Mouse (Mus musculus) forelimb bud, embryonic 11.5 days (tissue): ENCODE data around the gene Fgd6.

Source experiments
- DNase-seq: peaks from one replicate; pipeline ENCODE4 v3.0.0-alpha.2; 2012; ENCODE audit warnings: low read depth, low spot score

Fgd6 gene

DNA sequence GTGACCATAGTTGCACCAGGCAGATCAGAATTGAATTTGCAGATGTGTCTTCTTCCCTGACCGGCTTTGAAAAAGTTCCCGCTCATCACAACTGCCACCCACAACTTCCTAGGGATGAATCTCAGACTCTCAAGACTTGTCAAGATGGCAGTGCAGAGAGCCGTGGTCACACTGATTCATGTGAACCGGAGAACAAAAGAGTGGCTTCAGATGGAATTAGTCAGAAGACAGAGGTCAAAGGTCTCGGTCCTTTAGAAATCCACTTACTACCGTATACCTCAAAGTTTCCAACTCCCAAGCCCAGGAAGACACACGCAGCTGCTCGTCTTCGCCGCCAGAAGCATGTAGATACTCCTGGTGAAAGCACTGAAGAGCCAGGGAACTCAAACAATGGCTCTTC lies 8.1 kb downstream of the Fgd6 start:
- no peak for DNase-seq

DNA sequence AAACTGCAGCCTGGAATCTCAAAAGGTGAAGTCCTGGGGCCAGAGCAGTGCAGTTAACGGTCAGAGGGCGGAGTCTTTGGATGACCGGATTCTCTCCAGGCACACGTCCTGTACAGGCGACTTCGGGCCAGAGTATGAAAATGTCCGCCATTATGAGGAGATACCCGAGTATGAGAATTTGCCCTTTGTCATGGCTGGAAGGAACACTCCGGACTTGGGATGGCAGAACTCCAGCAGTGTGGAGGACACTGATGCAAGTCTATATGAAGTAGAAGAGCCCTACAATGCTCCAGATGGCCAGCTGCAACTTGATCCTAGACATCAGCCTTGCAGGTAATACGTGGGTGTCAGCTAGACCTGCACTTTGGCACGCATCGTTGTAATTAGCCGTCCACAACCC lies 9.5 kb downstream of the Fgd6 start:
- DNase-seq: no peak

DNA sequence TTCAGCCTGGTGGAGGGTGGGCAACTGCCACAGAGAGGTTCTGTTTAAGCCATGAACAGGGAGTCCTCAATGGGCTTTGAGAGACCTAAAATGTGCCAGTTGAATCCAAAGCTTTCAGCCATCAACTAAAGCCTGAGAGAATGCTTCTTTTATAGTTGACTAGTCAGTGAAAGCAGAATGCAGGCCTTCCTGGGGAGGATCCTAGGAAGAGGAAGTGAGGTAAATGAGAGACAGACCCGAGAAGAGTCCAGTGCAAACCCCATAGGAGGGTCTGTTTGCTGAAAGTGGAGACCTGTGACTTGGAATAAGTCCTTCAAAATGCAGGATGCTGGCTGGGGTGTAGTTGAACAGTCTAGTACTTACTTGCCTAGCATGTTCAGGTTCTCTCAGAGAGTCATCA lies 11.2 kb downstream of the Fgd6 start:
- DNase-seq: no peak

DNA sequence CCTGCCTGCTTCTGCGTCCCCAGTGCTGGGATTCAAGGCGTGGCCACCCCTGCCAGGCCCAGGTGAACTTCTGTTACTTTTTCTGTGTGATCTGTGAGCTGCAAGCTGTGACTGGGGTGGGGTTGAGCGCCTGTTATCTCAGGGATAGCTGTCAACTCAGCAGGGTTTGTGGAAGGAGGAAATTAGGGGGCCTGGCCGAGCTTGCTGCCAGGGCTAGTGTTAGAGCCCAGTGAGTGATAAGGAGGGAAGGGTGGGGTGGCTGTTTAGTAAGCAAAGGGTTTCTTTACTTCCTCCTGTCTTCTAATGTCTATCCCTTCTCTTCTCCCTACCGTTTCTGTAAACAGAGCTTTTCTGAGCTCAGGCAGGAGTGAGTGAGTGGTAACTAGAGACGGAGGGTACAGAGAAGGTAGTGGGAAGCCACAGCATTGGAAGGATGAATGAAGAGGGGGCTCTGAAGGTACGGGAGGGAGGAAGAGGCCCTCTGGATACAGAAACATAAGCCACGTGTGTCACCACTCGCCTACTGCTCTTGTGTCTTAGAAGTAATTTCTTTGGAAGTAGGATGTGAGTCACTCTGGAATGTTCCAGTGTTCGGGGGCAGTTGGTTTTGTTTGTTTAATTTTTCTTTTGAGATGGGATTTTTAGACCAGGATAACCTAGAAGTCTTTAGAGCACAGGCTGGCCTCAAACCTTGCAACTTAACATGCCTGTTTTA lies 12.2 kb downstream of the Fgd6 start:
- DNase-seq: no peak

DNA sequence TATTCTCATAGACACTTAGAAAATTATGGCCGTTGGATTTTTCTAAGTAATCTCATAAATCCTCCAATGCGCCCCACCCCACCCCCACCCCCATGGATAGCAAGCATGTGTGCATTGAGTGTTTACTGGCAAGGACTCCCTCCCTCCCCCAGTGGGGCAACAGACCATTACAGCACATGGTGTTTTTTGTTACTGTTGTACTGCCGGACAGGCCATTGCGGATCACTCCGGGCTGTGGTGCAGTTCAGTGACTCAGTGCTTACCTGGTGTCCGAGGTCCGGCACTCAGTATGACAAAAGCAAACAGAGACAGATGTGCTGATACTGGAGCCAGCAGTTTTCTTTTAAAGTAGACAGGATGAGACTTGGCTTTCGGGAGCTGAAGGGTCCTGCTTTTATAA lies 13.3 kb downstream of the Fgd6 start:
- no peak for DNase-seq

DNA sequence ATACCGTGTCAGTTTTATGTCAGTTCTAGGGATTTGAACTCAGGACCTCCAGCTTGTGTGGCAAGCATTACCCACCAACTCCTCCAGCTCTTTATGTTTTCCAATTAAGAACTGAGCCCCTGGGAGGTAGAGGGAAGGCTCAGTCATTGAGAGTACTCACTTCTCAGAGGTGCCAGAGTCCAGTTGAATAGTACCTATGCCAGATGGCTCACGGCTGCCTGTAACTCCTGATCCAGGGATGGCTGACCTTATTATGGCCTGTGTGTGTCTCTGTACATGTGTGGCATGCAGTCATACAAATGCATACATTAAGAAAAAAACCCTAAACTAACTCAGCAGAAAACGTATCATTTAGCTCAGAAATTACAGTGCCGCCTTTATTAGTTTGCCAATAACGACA lies 14.9 kb downstream of the Fgd6 start:
- no peak for DNase-seq

DNA sequence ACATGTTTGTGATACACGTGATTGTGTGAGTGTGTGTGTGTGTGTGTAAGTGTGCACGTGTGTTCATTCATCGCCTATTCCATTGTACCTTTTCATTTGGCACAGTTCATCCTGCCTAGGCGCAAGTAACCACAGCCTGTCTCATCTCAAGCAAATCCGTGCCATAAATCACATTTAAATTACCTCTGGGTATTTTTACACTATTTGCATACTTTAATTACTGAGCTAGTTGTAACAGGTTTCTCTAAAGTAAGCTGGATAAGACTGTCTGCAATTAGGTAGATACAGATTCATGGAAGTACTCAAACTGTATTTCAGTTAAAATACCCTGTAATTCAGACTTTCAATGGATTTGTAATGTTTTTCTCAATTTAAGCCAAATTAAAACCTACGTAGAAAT lies 20.7 kb downstream of the Fgd6 start:
- no peak for DNase-seq

DNA sequence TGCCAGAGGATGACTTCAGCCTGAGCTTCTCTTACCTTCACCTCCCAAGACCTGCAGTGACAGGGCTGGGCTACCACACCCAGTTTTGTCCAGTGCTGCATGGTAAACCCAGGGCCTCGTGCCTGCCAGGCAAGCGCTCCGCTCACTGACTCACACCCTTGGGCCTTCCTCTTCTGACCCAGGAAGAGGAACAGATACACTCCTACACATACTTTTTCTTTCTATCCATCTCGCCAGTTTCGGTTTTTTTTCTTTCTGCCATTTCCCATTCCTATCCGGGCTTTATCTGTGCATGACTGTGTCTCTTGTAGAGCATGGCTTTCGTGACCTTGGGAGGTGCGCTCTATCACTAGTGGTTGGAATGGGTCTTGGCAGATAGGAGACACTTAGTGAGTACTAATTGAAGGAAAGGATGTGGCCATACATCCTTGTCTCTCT lies 23.8 kb downstream of the Fgd6 start:
- no peak for DNase-seq

DNA sequence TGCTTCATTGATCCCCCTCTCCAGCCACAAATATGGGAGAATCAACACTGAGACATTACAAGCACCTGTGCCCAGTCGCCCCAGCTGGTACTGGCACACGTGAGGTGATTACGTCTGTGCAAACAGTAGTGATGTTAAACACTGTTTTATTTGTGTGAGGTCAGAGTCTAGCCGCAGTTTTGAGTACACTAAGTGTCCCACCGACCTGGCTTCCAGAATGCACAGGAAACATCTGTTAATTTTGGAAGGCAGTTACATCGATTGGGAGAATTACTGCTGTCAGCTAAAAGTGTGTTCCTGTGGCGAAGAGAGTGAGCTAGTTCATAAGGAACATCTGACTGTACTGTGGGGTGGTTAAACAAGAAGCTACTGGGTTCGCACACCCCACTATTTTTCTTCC lies 24.4 kb downstream of the Fgd6 start:
- DNase-seq: no peak

DNA sequence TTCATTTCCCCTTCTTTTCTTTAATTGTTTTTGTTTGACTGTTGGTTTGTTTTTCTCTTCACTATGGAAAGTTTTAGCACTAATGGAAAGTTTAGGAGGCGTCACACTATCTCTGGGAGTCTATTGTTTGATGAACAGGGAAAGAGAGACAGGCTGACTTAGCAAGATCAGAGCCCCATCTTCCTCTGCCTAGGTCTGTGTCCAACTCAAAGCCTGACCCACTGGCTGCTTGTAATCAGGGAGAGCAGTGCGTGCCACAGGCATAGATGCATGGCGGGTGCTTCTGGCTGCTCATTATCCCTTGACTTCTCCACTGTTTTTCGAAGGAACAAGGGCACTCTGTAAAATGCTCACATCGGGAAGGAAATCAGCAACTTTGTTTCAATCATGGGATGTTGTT lies 26.6 kb downstream of the Fgd6 start:
- DNase-seq: no peak

DNA sequence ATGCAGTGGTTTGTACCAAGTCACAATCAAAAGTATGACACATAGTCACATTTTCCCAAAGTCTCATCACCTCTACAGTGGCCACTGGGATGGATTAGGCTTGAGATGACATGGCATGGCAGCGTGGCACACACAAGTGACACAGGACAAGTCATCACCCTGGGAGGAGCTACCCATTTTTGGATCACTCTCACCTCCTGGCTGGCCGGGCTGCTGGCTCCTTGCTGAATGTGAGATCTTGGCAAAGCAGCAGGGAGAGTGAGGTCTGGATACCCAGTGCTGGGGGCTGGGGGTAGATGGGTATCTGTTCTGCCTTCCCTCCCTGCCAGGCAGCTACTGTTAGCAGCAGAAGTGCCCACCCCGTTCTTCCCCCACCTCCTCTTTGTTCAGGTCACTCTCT lies 31.1 kb downstream of the Fgd6 start:
- no peak for DNase-seq

DNA sequence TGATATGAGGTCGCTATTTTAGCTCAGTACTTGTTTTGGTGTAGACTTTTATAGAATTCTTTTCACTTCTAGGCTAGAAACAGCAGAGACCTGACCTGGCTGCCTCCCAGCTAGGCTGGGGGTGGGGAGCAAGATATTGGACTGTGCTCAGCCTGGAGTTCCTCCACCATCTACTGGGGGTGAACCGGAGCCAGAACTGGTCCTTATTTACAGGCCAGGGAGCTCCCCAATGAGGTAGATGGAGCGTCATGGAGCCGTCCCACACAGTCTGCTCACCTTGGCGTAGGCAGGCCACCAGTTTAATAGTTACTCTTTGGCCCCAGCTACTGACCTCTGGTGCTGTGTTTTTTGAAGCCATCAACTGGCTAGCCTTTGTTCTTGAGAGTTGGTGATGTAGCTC lies 32.9 kb downstream of the Fgd6 start:
- no peak for DNase-seq

DNA sequence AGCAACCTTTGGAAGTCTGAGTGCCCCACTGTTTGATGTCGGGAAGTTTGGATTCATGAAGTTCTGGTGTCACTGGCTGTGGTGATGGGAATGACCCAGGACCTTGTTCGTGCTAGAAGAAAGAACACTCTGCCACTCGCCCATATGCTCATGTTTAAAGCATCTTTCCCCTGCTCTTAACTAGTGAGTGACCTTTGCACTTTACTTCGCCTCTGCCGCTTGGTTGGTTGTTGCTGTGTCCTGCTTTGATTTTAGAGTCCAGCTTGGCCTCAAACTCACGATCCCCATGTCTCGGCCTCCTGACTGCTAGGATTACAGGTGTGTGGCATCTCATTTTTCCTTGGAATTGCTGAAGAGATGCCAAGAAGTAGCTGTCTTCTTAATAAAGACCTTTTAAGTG lies 35.8 kb downstream of the Fgd6 start:
- no peak for DNase-seq

DNA sequence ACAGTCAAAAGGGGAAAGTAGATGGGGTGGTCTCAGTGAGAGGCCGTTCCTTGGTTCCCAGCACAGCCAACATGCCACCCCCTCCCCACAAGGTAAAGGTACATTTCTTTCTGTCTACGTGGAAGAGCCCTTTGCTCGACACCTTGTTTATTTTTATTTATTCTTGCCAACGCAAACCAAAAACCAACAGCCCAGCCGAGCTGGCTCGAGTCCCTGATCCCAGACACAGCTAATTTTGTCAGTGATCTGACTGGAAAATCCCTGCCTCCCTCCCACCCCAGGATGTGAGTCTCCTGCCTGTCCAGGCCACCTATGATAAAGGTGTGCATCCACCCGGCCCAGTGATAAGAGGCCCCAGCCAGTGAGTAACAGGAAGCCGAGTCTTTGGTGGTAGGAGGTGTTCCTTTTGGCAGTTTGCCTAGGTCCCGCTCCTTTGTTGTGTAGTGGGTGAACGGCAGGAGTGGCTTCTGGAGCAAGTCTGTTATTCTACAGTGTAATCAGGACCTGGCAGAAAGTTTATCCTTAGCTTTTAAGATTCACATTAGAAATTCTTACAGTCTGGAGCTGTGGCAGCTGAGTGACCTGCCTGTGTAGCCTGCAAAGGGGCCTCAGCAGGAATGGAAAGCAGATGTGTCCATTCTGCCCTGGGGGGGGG lies 36.6 kb downstream of the Fgd6 start:
- no peak for DNase-seq

DNA sequence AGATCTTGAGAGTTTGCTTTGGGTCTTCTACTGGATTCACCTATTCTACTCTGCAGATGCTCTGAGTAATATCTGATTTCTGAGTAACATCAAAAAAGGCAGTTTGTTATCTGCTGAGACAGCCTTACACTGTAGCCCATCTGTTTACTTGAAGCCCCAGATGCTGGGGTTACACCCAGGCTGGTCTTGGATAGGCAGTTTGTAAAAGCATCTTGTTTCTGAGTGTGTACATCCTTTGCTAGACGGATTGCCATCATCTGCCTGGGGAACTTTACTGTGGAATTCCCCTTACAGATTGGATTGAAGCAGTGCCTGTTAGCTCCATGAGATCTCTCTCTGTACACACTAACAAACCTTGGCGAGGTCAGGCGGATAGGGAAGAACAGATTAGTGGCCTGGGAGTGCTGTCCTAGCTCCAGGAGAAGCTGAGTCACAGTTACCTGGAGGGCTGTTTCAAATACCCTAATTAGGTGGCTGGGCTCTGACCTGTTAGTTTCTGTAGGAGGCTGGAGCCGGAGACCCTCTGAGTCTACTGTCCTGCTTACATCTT lies 37.2 kb downstream of the Fgd6 start:
- DNase-seq: no peak

DNA sequence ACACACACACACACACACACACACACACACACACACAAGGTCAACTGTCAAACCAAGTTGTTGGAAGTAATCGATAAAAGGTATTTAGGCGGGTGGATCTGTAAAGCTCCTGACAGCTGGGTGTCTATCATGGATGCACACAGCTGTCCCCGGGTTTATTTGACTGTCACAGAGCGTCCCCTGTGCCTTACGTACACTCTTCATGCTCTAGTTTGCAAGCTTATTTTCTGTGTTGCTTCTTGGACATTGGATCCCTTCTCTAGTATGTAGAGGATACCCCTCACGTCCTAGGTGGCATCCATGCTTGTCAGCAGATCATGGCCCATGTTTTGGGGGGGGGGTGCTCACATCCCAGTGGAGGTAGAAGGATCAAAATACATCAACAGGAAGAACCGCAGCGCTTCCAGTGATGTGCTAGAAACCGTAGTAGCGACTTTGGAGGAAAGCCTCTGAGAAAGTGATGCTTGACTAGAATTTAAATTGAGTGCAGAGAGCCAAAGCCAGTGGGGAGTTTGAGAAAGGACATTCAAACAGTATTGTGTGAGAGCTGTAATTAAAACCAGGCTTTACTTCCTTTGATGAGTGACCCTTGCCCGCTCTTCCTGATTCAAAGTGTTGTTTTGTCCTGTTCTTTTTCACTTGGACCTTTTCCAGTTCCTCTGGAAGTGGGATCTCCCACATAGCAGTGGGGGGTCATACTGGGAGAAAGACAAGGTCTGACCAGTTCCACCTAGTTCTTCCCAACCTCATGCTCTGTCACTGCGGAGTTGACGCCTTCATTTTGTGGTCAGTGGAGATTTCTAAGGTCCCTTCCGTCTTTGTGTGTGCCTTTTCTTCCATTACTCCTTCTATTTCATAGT lies 41.4 kb downstream of the Fgd6 start:
- no peak for DNase-seq

DNA sequence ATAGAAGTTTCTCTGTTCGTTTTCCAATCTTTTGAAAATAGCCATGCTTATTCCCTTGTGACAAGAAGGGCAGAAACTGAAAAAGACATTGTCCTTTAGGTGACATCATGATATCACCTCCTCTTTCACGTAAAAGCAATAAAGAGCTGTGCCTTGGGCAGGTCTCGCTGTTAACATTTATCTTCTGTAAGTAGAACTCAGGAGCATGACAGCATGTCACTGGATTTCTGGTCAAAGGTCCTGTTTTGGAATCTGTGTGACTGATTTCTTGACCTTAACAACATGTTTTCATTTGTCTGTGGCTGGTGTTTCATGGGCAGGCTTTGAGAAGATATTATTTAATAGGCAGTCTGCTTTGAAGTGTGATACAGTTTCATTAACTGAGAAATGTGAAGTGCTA lies 44.9 kb downstream of the Fgd6 start:
- DNase-seq: no peak

DNA sequence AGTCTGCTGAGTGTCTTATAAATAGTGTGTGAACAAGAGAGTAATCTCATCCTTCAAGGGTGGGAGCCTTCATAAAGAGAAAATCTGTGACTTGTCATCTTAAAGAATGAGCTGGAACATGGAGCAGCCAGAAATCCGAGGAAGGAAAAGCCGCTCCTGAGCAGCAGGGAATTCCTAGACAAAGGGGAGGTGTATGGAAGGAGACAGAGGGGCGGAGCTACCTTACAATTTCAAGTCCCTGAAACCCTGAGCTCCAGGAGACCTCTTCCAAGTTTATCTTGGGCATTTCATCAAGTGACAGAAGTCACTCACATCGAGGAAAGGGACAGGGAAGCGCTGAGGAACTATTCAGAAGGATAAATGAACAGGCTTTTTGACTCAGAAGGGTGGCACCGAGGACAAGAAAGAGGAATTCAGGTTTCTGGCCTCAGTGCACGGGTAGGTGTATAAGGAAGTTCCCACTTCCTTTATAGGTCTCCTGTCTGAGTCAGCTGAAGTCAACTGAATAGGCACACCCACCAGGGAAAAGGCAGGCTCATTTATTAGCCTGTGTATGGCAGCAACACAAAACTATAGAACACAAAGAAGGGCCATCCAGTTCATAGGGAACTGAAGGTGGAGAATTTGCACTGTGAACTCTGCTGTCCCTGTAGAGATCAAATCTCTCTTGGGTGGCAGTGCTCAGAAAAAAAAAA lies 46.4 kb downstream of the Fgd6 start:
- no peak for DNase-seq

DNA sequence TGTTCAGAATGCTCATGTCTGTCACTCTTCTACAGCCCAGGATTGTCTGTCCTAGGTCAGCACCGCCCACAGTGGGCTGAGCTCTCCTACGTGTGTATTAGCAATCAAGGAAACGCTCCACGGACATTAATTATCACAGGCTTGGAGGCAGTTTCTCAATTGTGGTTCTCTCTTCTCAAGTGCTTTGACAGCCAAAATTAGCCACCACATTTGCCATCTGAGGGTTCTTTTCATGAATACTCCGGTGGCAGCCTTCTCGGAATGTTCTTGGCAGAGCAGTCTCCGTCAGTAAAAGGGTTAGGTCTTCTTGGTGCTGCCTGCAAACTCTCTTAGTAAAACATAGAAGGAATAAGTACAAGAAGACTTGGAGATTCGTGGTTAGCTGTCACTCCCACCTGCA lies 50.5 kb downstream of the Fgd6 start:
- no peak for DNase-seq

DNA sequence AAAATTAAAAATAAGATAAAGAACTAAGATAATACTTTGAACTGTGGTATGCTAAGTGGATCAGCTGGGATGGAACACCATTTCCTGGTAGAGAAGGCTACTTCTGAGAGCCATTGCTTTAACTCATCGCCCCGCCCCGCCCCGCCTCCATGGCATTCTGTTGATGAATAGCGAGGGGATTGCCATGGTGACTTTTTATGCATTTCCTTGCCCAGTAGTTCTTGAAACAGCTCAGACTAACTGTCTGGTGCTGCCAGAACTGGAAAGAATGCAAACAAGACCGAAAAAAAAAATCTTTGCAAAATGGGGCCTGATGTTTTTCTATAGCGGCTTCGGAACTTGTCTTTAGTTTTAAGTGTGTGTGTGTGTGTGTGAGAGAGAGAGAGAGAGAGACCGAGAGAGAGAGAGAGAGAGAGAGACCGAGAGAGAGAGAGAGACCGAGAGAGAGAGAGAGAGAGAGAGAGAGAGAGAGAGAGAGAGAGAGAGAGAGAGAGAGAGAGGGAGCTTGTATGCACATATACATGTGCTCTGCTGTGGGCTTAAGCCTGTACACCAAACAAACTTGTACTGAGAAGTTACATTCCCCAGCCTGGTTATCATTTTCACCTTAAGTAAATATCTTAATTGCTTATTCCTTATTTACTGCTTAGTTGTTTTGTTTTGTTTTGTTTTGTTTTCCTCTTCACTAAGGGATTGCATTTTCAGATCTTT lies 51.7 kb downstream of the Fgd6 start:
- no peak for DNase-seq

DNA sequence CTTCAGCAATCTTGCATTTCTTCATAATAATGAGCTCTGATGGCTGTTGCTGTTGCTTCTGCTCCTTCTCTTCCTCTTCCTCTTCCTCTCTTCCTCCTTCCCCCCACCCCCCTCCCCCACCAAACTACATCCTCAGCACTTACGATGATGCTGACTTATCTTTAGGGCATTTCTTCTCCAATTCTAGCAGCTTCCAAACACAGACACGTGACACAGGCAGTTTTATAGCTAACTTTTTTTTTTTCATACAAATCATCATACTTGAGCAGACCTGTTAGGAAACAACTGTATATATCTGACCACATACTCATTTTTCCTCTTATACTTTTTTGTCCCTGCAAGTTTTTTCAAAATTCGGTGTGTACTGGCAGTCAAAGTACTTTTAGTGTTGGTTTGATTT lies 54.2 kb downstream of the Fgd6 start:
- DNase-seq: no peak
